Mouse (Mus musculus): ENCODE results near the gene S100a1.

S100a1 gene

GRCm38 (mm10) chr3:90513796-90514590 is at the start of gene S100a1, which contains the start of gene S100a13:
S100a1 (minus strand) TSS chr3:90514392.
S100a13 (plus strand) TSS chr3:90514435.
- peak; percentile 66 for DNase-seq (ENCODE audit: low spot score)

- no peak for DNase-seq (ENCODE audit: low spot score)
Observed at GRCm38 (mm10) chr3:90560008-90560628, 45.9 kb upstream of the S100a1 start, which contains the start of gene S100a3. S100a3 (plus strand) TSS chr3:90560578.

- no peak for DNase-seq (ENCODE audit: low spot score)
Observed at GRCm38 (mm10) chr3:90555954-90556353, 41.8 kb upstream of the S100a1 start.

GRCm38 (mm10) chr3:90552231-90552630 is 38.0 kb upstream of the S100a1 start:
- no peak for DNase-seq (ENCODE audit: low spot score)

GRCm38 (mm10) chr3:90550421-90550790 is 36.2 kb upstream of the S100a1 start:
- no peak for DNase-seq (ENCODE audit: low spot score)

GRCm38 (mm10) chr3:90549676-90550420 is 35.7 kb upstream of the S100a1 start:
- DNase-seq (ENCODE audit: low spot score): no peak

GRCm38 (mm10) chr3:90540904-90541303 is 26.7 kb upstream of the S100a1 start:
- no peak for DNase-seq (ENCODE audit: low spot score)

GRCm38 (mm10) chr3:90537905-90538296 is 23.7 kb upstream of the S100a1 start:
- DNase-seq (ENCODE audit: low spot score): no peak

- DNase-seq (ENCODE audit: low spot score): peak; percentile 70
Observed at GRCm38 (mm10) chr3:90537141-90537904, 23.1 kb upstream of the S100a1 start, which contains the start of gene S100a16. S100a16 (plus strand) TSS chr3:90537254.

- DNase-seq (ENCODE audit: low spot score): no peak
Observed at GRCm38 (mm10) chr3:90535446-90535845, 21.3 kb upstream of the S100a1 start.

- no peak for DNase-seq (ENCODE audit: low spot score)
Observed at GRCm38 (mm10) chr3:90531713-90532112, 17.5 kb upstream of the S100a1 start.

- no peak for DNase-seq (ENCODE audit: low spot score)
Observed at GRCm38 (mm10) chr3:90527291-90527873, 13.2 kb upstream of the S100a1 start.

GRCm38 (mm10) chr3:90526580-90526979 is 12.4 kb upstream of the S100a1 start, which contains the start of gene S100a14:
S100a14 (plus strand) TSS chr3:90526856.
- no peak for DNase-seq (ENCODE audit: low spot score)

- no peak for DNase-seq (ENCODE audit: low spot score)
Observed at GRCm38 (mm10) chr3:90526076-90526475, 11.9 kb upstream of the S100a1 start.

- DNase-seq (ENCODE audit: low spot score): no peak
Observed at GRCm38 (mm10) chr3:90525421-90525820, 11.2 kb upstream of the S100a1 start.

GRCm38 (mm10) chr3:90517711-90518110 is 3.5 kb upstream of the S100a1 start:
- DNase-seq (ENCODE audit: low spot score): no peak

- no peak for DNase-seq (ENCODE audit: low spot score)
Observed at GRCm38 (mm10) chr3:90515789-90516188, 1.6 kb upstream of the S100a1 start.

- no peak for DNase-seq (ENCODE audit: low spot score)
Observed at GRCm38 (mm10) chr3:90515242-90515641, 1.1 kb upstream of the S100a1 start.

GRCm38 (mm10) chr3:90514691-90515090 is 499 bp upstream of the S100a1 start:
- peak; percentile 63 for DNase-seq (ENCODE audit: low spot score)

- DNase-seq (ENCODE audit: low spot score): no peak
Observed at GRCm38 (mm10) chr3:90512948-90513642, 1.1 kb downstream of the S100a1 start.

GRCm38 (mm10) chr3:90512276-90512675 is 1.9 kb downstream of the S100a1 start:
- no peak for DNase-seq (ENCODE audit: low spot score)
